Mouse (Mus musculus) macrophage (primary cell): ENCODE results near the gene Armcx1. TPM values are rescaled to one million over a fixed set of nuclear protein-coding genes. Genes with fewer than 3 reads are reported as not detected.
"Not testable (repeated sequence)": the region's sequence is repeated elsewhere in the genome, so short reads cannot be mapped to it uniquely, and the experiment has no call there.

Experiments used
- H3K27ac ChIP-seq: fragments of 350-480 bp; formaldehyde crosslinking; 2 replicates; pipeline ENCODE4 v1.9.0; 2021
- H3K36me3 ChIP-seq: fragments of 350-480 bp; formaldehyde crosslinking; 2 replicates; pipeline ENCODE4 v1.9.0; 2021; ENCODE audit errors: inconsistent target
- H3K4me3 ChIP-seq: fragments of 350-480 bp; formaldehyde crosslinking; 2 replicates; pipeline ENCODE4 v1.9.0; 2021; ENCODE audit errors: inconsistent target
- H3K79me2 ChIP-seq: fragments of 350-480 bp; formaldehyde crosslinking; 2 replicates; pipeline ENCODE4 v1.9.0; 2021; ENCODE audit errors: inconsistent target
- WGBS: methylation state at CpG from one replicate; pipeline ENCODE4 v1.1.7; 2026; ENCODE audit warnings: inconsistent platforms; ENCODE audit not compliant: missing documents; 5-methylcytosine and 5-hydroxymethylcytosine counted together
- polyA plus RNA-seq: library from polyadenylated mRNA; stranded (reverse); fragments of 250-400 nt; gene quantifications from 3 replicates; pipeline ENCODE4 v1.2.4, GENCODE M21; 2018; ENCODE audit warnings: inconsistent platforms

Gene Armcx1
- polyA plus RNA-seq, 1 experiment from 2014 or later, result 0.80 TPM

- Histone ChIP-seq H3K79me2 (no peaks in the 10 kb centered on the region), H3K27ac (no peak overlapping the region), H3K36me3 (no peaks in the 10 kb centered on the region), H3K4me3 (no peak overlapping the region)
- 51% methylated on average over 5 of the region's 5 CpGs for WGBS
Observed at GRCm38 (mm10) chrX:134741862-134742261, 24.1 kb downstream of the Armcx1 start.

GRCm38 (mm10) chrX:134746459-134746858, 28.7 kb downstream of the Armcx1 start:
- 45% methylated on average over 5 of the region's 5 CpGs for WGBS
- Histone ChIP-seq H3K79me2 (no peaks in the 10 kb centered on the region), H3K27ac (no peak overlapping the region), H3K36me3 (no peaks in the 10 kb centered on the region), H3K4me3 (no peak overlapping the region)

- WGBS, result 23% methylated on average over 29 of the region's 36 CpGs
- Histone ChIP-seq H3K27ac (no peak within 1 kb of the TSS), H3K36me3 (no peaks in the 10 kb centered on the region), H3K79me2 (no peaks in the 10 kb centered on the region), H3K4me3 (peak within 1 kb of the TSS; percentile 33)
Observed at GRCm38 (mm10) chrX:134750764-134751592, 33.2 kb downstream of the Armcx1 start, which contains the start of gene Armcx6. Gene Armcx6, minus strand, starts transcription at chrX:134751417.

GRCm38 (mm10) chrX:134751910-134752309, 34.1 kb downstream of the Armcx1 start:
- H3K79me2 ChIP-seq, result peaks cover 4% of the 10 kb centered on the region; the same call in 1 of the 2 replicates
- 60% methylated on average over 2 of the region's 2 CpGs for whole genome bisulfite sequencing
- H3K27ac ChIP-seq, result no peak overlapping the region
- no peak overlapping the region for H3K4me3 ChIP-seq
- H3K36me3 ChIP-seq, result no peaks in the 10 kb centered on the region

GRCm38 (mm10) chrX:134752584-134752983, 34.8 kb downstream of the Armcx1 start:
- Histone ChIP-seq H3K79me2 (peaks cover 8% of the 10 kb centered on the region; the same call in 1 of the 2 replicates), H3K4me3 (no peak overlapping the region), H3K36me3 (no peaks in the 10 kb centered on the region), H3K27ac (no peak overlapping the region)
- WGBS, result 60% methylated on average over 4 of the region's 4 CpGs

- Histone ChIP-seq H3K79me2 (peaks cover 8% of the 10 kb centered on the region; the same call in 1 of the 2 replicates), H3K36me3 (no peaks in the 10 kb centered on the region), H3K4me3 (peak within 1 kb of the TSS; percentile 79), H3K27ac (peak within 1 kb of the TSS; percentile 76)
- WGBS, result 35% methylated on average over 38 of the region's 46 CpGs
Observed at GRCm38 (mm10) chrX:134756434-134757292, 38.9 kb downstream of the Armcx1 start, which contains the start of gene Armcx3. Gene Armcx3, plus strand, starts transcription at chrX:134756595.

GRCm38 (mm10) chrX:134757293-134757995, 39.7 kb downstream of the Armcx1 start:
- H3K4me3 ChIP-seq, result peak overlapping the region; percentile 79
- H3K36me3 ChIP-seq, result no peaks in the 10 kb centered on the region
- peaks cover 8% of the 10 kb centered on the region; the same call in 1 of the 2 replicates for H3K79me2 ChIP-seq
- H3K27ac ChIP-seq, result peak overlapping the region; percentile 76
- 39% methylated on average over 13 of the region's 13 CpGs for WGBS

- H3K36me3 ChIP-seq, result not testable (repeated sequence)
- 92% methylated on average over 2 of the region's 4 CpGs for WGBS
Observed at GRCm38 (mm10) chrX:134763428-134764198, 45.9 kb downstream of the Armcx1 start.

More at GRCm38 (mm10) chrX:134763428-134764198, 45.9 kb downstream of the Armcx1 start:
- H3K79me2 ChIP-seq, H3K27ac ChIP-seq, H3K4me3 ChIP-seq: not testable (repeated sequence)

Other genes starting within 250 kb of the Armcx1 start
- gene Taf7l, start 241.5 kb upstream of the Armcx1 start, polyA plus RNA-seq, result not detected in 3 replicates
- 8.9 to 25.3 TPM (median 13.0 TPM) in 3 replicates for gene Timm8a1, start 176.1 kb upstream of the Armcx1 start, polyA plus RNA-seq
- 63.3 to 94.7 TPM (median 69.5 TPM) in 3 replicates for gene Btk, start 134.4 kb upstream of the Armcx1 start, polyA plus RNA-seq
- 215 to 617 TPM (median 581 TPM) in 3 replicates for gene Rpl36a, start 132.3 kb upstream of the Armcx1 start, polyA plus RNA-seq
- 134 to 148 TPM (median 144 TPM) in 3 replicates for gene Gla, start 116.8 kb upstream of the Armcx1 start, polyA plus RNA-seq
- gene Hnrnph2, start 116.8 kb upstream of the Armcx1 start, polyA plus RNA-seq, result 110 to 217 TPM (median 123 TPM) in 3 replicates
- 0.01 to 0.11 TPM in 2 of 3 replicates, not detected in the other for gene Armcx4, start 31.4 kb upstream of the Armcx1 start, polyA plus RNA-seq
- gene Armcx6, start 33.5 kb downstream of the Armcx1 start, polyA plus RNA-seq, result 2.7 to 5.4 TPM (median 4.8 TPM) in 3 replicates
- 32.0 to 49.1 TPM (median 42.0 TPM) in 3 replicates for gene Armcx3, start 38.6 kb downstream of the Armcx1 start, polyA plus RNA-seq
- 0.52 to 0.93 TPM (median 0.73 TPM) in 3 replicates for gene Armcx2, start 91.3 kb downstream of the Armcx1 start, polyA plus RNA-seq
- gene Nxf2, start 246.8 kb downstream of the Armcx1 start, polyA plus RNA-seq, result 0.14 TPM in 1 of 3 replicates, not detected in the others